Mouse (Mus musculus) erythroblast, embryonic 14.5 days (primary cell): ENCODE results near the gene Kcnq2.

Source experiments
- GATA1 ChIP-seq: IDR thresholded peaks from 2 replicates; pipeline ENCODE4 v1.6.1; 2012; ENCODE audit warnings: low read length, inconsistent platforms, mixed read lengths
- TAL1 ChIP-seq: IDR thresholded peaks from 3 replicates; pipeline ENCODE4 v1.6.1; 2012; ENCODE audit warnings: low read length, inconsistent platforms, mixed read lengths

GRCm38 (mm10) chr2:181178471-181178870 lies 43.4 kb upstream of the Kcnq2 start:
- TF ChIP-seq GATA1 (no peak), TAL1 (no peak)
